Mouse (Mus musculus): ENCODE data around the gene Abcg8.

- TF ChIP-seq CTCF (IDR thresholded peaks at IDR 0.05; ENCODE audit: control insufficient read depth, insufficient read depth, insufficient read length) = no peak
- no peak for TF ChIP-seq MAX (IDR thresholded peaks at IDR 0.05)
- no peak for TF ChIP-seq USF1 (IDR thresholded peaks at IDR 0.05; ENCODE audit: low read depth)
- TF ChIP-seq CEBPB (IDR thresholded peaks at IDR 0.05; ENCODE audit: low read depth) = no peak
Observed at GRCm38 (mm10) chr17:84667848-84668247, 8.3 kb upstream of the Abcg8 start.
